Mouse (Mus musculus) intestine, embryonic 14.5 days (tissue): Measurements from ENCODE around the gene Gcnt3. TPM values are rescaled to one million over a fixed set of nuclear protein-coding genes. Genes with fewer than 3 reads are reported as not detected.

Experiments used
- ATAC-seq: fragments of 200-750 bp; cut with Nextera tagmentation; replicated peaks from 2 replicates; pipeline ENCODE4 v1.8.0; 2017; ENCODE audit warnings: low read depth, moderate number of reproducible peaks, moderate TSS enrichment, moderate library complexity; ENCODE audit not compliant: low FRiP score, low TSS enrichment
- DNase-seq: peaks from one replicate; pipeline ENCODE4 v3.0.0-alpha.2; 2018; ENCODE audit warnings: low spot score
- H3K27ac ChIP-seq: fragments of 300-500 bp; sonication (generic); 2 replicates; pipeline ENCODE4 v1.5.1; 2014; ENCODE audit warnings: low read depth, mild to moderate bottlenecking, control low read depth
- H3K27me3 ChIP-seq: fragments of 300-500 bp; sonication (generic); replicated peaks from 2 replicates; pipeline ENCODE4 v1.6.1; 2014; ENCODE audit warnings: low read length, control low read depth; ENCODE audit not compliant: control insufficient read depth, insufficient read depth
- H3K36me3 ChIP-seq: fragments of 300-500 bp; sonication (generic); 2 replicates; pipeline ENCODE4 v1.6.1; 2014; ENCODE audit warnings: low read length, control low read depth; ENCODE audit not compliant: control insufficient read depth, insufficient read depth
- H3K4me1 ChIP-seq: fragments of 300-500 bp; sonication (generic); replicated peaks from 2 replicates; pipeline ENCODE4 v1.6.1; 2014; ENCODE audit warnings: low read length, control low read depth, mixed read lengths; ENCODE audit not compliant: control insufficient read depth, insufficient read depth
- H3K4me2 ChIP-seq: fragments of 300-500 bp; sonication (generic); 2 replicates; pipeline ENCODE4 v1.6.1; 2014; ENCODE audit warnings: low read length
- H3K4me3 ChIP-seq: fragments of 300-500 bp; sonication (generic); 2 replicates; pipeline ENCODE4 v1.5.1; 2014; ENCODE audit warnings: low read depth, low read length, control low read depth, mixed read lengths
- H3K9ac ChIP-seq: fragments of 300-500 bp; sonication (generic); 2 replicates; pipeline ENCODE4 v1.6.1; 2014; ENCODE audit warnings: mild to moderate bottlenecking, low read length
- H3K9me3 ChIP-seq: fragments of 300-500 bp; sonication (generic); 2 replicates; pipeline ENCODE4 v1.6.1; 2016; ENCODE audit warnings: low read length, control low read depth; ENCODE audit not compliant: control insufficient read depth
- WGBS: fragments of 180-500 bp; shearing (Covaris S2); extraction: QIAGEN DNeasy Blood & Tissue Kit; methylation state at CpG from one replicate; pipeline ENCODE4 v1.1.7; 2014; 5-methylcytosine and 5-hydroxymethylcytosine counted together
- polyA plus RNA-seq: library from polyadenylated mRNA; unstranded; fragments of >200 nt; fragmentation: Nextera tagmentation; extraction: Ambion mirVana; gene quantifications from 2 replicates; pipeline ENCODE4 v1.2.1, GENCODE M21; 2014

Gcnt3 gene
- polyA plus RNA-seq = 3.6 and 5.0 TPM in 2 replicates

DNA sequence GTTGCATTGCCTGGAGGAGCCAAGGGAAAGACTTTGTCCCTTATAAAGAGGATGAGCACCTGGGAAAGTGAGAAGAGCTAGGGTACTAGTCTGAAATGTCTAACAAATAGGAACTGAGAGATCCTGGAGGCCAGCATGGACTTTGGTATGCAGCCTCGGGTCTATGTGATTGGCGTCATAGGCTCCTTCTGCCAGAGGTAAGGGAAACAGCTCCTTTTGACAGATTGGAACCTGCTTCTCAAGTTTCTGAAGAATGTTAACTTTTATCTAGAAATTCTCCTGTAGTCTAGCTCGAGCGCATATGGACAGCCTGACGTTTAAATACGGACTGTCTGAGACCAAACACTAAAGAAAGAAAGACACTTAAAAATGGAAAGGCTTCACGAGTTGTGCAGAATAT, at the start of gene Gcnt3:
Gene Gcnt3, minus strand, starts transcription at position 101 of the 400 bp plus-strand sequence.
- DNase-seq (no peak), ATAC-seq (no peak)
- Histone ChIP-seq H3K4me2 (no peak within 1 kb of the TSS), H3K36me3 (no peaks in the 10 kb centered on the region), H3K9me3 (no peaks in the 10 kb centered on the region), H3K4me3 (no peak within 1 kb of the TSS), H3K4me1 (no peaks in the 10 kb centered on the region), H3K9ac (no peak within 1 kb of the TSS), H3K27ac (no peak within 1 kb of the TSS), H3K27me3 (no peaks in the 10 kb centered on the region)
- WGBS = 77% methylated on average over 7 of the region's 7 CpGs

GRCm38 (mm10) chr9:70087379-70087778, 49.5 kb upstream of the Gcnt3 start:
- DNase-seq (no peak), ATAC-seq (no peak)
- Histone ChIP-seq H3K4me2 (no peak overlapping the region), H3K36me3 (no peaks in the 10 kb centered on the region), H3K9ac (no peak overlapping the region), H3K4me3 (no peak overlapping the region), H3K27ac (no peak overlapping the region), H3K27me3 (no peaks in the 10 kb centered on the region), H3K9me3 (0 out of 2 replicates have a peak, but pooled peaks cover 2% of the 10 kb centered on the region), H3K4me1 (peaks cover 19% of the 10 kb centered on the region)
- 67% methylated on average over 5 of the region's 5 CpGs for WGBS

DNA sequence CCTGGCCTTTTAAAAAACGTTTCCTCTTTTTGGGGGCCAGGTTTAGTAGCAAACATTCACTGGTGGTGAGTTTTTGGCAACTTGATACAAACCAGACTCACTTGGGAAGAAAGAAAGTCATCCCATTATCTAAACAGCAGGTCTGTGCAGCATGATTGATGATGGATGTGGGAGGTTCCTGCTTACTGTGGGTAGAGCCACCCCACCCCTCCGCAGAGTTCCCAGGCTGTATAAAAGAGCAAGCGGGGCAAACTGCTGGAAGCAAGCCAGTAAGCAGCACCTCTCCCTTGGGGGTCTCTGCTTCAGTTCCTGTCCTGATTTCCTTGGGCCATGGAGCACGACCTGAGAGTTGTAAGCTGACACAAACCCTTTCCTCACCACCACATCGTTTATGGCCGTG, 48.2 kb upstream of the Gcnt3 start:
- no peaks in the 10 kb centered on the region for H3K36me3 ChIP-seq
- H3K27ac ChIP-seq = no peak overlapping the region
- H3K9me3 ChIP-seq = 0 out of 2 replicates have a peak, but pooled peaks cover 2% of the 10 kb centered on the region
- no peaks in the 10 kb centered on the region for H3K27me3 ChIP-seq
- ATAC-seq (peak; percentile 71), DNase-seq (no peak)
- no peak overlapping the region for H3K4me2 ChIP-seq
- no peak overlapping the region for H3K9ac ChIP-seq
- 21% methylated on average over 6 of the region's 6 CpGs for WGBS
- H3K4me1 ChIP-seq = peaks cover 19% of the 10 kb centered on the region
- no peak overlapping the region for H3K4me3 ChIP-seq

- no peak overlapping the region for H3K4me3 ChIP-seq
- no peak overlapping the region for H3K4me2 ChIP-seq
- no peaks in the 10 kb centered on the region for H3K27me3 ChIP-seq
- DNase-seq (no peak), ATAC-seq (no peak)
- 0 out of 2 replicates have a peak, but pooled peaks cover 2% of the 10 kb centered on the region for H3K9me3 ChIP-seq
- H3K27ac ChIP-seq = no peak overlapping the region
- H3K36me3 ChIP-seq = no peaks in the 10 kb centered on the region
- WGBS = 66% methylated on average over 11 of the region's 11 CpGs
- H3K4me1 ChIP-seq = peaks cover 19% of the 10 kb centered on the region
- no peak overlapping the region for H3K9ac ChIP-seq
Measured at GRCm38 (mm10) chr9:70084107-70084506, 46.2 kb upstream of the Gcnt3 start.

GRCm38 (mm10) chr9:70082357-70083204, 44.7 kb upstream of the Gcnt3 start:
- Histone ChIP-seq H3K4me2 (peak overlapping the region; percentile 36), H3K27me3 (no peaks in the 10 kb centered on the region), H3K36me3 (no peaks in the 10 kb centered on the region), H3K27ac (no peak overlapping the region), H3K4me3 (no peak overlapping the region), H3K9ac (no peak overlapping the region), H3K4me1 (0 out of 2 replicates have a peak, but pooled peaks cover 7% of the 10 kb centered on the region), H3K9me3 (0 out of 2 replicates have a peak, but pooled peaks cover 2% of the 10 kb centered on the region)
- DNase-seq (no peak), ATAC-seq (no peak)
- 32% methylated on average over 25 of the region's 25 CpGs for WGBS

GRCm38 (mm10) chr9:70081767-70082166, 43.9 kb upstream of the Gcnt3 start:
- H3K4me3 ChIP-seq = no peak overlapping the region
- 0 out of 2 replicates have a peak, but pooled peaks cover 3% of the 10 kb centered on the region for H3K4me1 ChIP-seq
- WGBS = 90% methylated on average over 7 of the region's 7 CpGs
- H3K36me3 ChIP-seq = no peaks in the 10 kb centered on the region
- no peaks in the 10 kb centered on the region for H3K27me3 ChIP-seq
- no peak for ATAC-seq
- no peak overlapping the region for H3K9ac ChIP-seq
- no peak overlapping the region for H3K27ac ChIP-seq
- 0 out of 2 replicates have a peak, but pooled peaks cover 2% of the 10 kb centered on the region for H3K9me3 ChIP-seq
- no peak overlapping the region for H3K4me2 ChIP-seq
- DNase-seq = no peak

- H3K27ac ChIP-seq = no peak overlapping the region
- no peaks in the 10 kb centered on the region for H3K36me3 ChIP-seq
- no peak for ATAC-seq
- no peak overlapping the region for H3K4me2 ChIP-seq
- no peak for DNase-seq
- no peak overlapping the region for H3K9ac ChIP-seq
- 0 out of 2 replicates have a peak, but pooled peaks cover 2% of the 10 kb centered on the region for H3K9me3 ChIP-seq
- no peak overlapping the region for H3K4me3 ChIP-seq
- WGBS = 71% methylated on average over 2 of the region's 2 CpGs
- H3K4me1 ChIP-seq = 0 out of 2 replicates have a peak, but pooled peaks cover 3% of the 10 kb centered on the region
- no peaks in the 10 kb centered on the region for H3K27me3 ChIP-seq
Measured at GRCm38 (mm10) chr9:70080976-70081375, 43.1 kb upstream of the Gcnt3 start.

DNA sequence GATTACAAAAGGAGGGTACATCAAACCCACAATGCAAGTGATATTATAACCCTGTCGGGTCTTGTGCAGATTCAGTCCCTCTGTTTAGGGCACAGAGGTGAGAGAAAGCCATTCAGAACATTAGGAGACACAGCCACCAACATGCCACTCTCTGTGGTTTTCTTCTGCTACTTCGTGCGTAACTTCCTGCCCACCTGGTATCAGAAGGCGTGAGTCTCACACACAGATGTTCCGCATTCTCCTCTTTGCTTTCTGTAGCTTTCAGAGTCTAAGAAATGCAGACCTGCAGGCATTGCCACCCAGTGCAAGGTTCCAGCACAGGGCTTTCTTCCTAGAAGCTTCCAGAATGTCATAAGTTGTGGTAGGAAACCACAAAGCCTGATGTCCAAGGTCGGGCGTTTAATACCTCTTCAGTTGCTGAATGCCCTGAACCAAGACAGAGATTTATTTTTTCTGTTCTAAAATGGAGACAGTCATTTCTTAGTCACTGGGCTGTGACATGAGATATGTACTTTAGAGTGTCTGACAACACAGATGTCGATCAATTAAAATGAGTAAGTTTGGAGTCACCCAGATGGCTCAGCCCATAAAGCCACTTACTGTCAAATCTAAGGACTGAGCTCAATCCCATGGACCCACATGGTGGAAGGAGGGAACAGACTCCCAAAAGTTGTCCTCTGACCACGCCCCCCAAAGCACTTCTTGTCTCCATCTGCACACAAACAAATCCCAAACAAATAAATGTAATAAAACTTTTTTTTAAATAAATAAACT, 42.3 kb upstream of the Gcnt3 start:
- Histone ChIP-seq H3K4me1 (0 out of 2 replicates have a peak, but pooled peaks cover 3% of the 10 kb centered on the region), H3K27me3 (no peaks in the 10 kb centered on the region), H3K27ac (no peak overlapping the region), H3K9me3 (0 out of 2 replicates have a peak, but pooled peaks cover 2% of the 10 kb centered on the region), H3K4me3 (no peak overlapping the region), H3K9ac (no peak overlapping the region), H3K4me2 (no peak overlapping the region), H3K36me3 (no peaks in the 10 kb centered on the region)
- DNase-seq = no peak
- ATAC-seq = no peak
- 87% methylated on average over 9 of the region's 9 CpGs for WGBS
